Mouse (Mus musculus) left cerebral cortex, postnatal 36 days (tissue): Measurements from ENCODE around the gene Nt5c2. TPM values are rescaled to one million over a fixed set of nuclear protein-coding genes. Genes with fewer than 3 reads are reported as not detected.

ENCODE experiments used
- DNase-seq, 2 experiments: peaks; one replicate each; pipeline ENCODE4 v3.0.0; 2021 to 2022; ENCODE audit warnings: low spot score in 2 of 2, mixed read lengths in 1 of 2
- intact Hi-C: fragments of 180-260 bp; cut with DNase I; formaldehyde crosslinking; loops from one replicate; pipeline ENCODE4 v1.15.1; 2025
- total RNA-seq, 2 experiments: library from RNA; stranded (reverse); gene quantifications; 2 replicates each; pipeline ENCODE4 v1.2.3; 2021

The Nt5c2 gene
- total RNA-seq, 2 experiments from 2014 or later: 68.1 to 78.8 TPM

- DNase-seq: no peak
- intact Hi-C loops: no loop called here
Observed at GRCm38 (mm10) chr19:46956410-46956809, 58.5 kb downstream of the Nt5c2 start.

- intact Hi-C loops: no loop called here
- DNase-seq: peak in 1 of 2 experiments; percentile 39
Observed at GRCm38 (mm10) chr19:46955630-46956029, 59.3 kb downstream of the Nt5c2 start.

- DNase-seq: no peak
- intact Hi-C loops: no loop called here
Observed at GRCm38 (mm10) chr19:46953536-46953935, 61.4 kb downstream of the Nt5c2 start.

DNA sequence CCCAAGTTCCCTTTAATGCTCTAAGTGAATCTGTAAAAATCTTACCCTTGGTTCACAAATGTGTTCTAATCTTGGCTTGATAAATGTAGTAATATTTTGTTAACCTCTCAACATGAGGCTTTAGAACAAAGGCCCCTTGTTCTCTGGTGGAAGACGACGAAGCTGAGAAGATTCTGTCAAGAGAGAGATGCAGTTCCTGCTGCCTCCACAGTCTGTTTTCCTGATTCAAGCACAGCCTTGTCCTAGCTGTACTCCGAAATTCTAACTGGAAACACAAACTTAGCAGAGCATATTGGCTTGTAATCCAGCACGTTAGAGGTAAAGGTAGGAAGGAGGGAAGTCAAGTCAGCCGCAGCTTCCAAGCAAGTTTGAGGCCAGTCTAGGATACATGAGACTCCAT is 62.0 kb downstream of the Nt5c2 start:
- DNase-seq: no peak
- intact Hi-C loops: no loop called here

DNA sequence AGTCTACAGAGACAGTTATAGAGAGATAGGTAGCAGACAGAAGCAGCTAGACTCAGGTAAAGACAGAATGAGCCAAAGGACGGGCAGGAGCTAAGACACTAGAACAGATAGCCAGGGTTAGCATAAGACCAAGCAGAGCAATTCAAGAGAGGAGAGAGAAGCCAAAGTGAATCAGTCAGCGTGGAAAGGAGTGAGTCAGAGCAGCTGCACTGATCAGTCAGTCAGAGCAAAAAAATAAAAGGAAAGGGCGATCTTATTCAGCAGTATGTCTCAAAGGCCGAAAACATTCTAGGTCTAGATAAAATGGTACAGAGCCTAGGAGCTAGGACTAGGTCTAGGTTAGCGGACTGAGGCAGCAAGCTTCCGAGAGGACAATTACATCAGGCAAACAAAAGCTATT is 70.6 kb downstream of the Nt5c2 start:
- no peak for DNase-seq
- intact Hi-C loops: no loop called here

- intact Hi-C loops: no loop called here
- no peak for DNase-seq
Observed at GRCm38 (mm10) chr19:46937173-46937572, 77.8 kb downstream of the Nt5c2 start.

- intact Hi-C loops: loop anchor here (5.0 kb wide), 1 partner anchor 47 kb away; no protein-coding TSS in a partner anchor
- DNase-seq: no peak
Observed at GRCm38 (mm10) chr19:46934025-46934424, 80.9 kb downstream of the Nt5c2 start.

GRCm38 (mm10) chr19:46932608-46933007 is 82.3 kb downstream of the Nt5c2 start:
- DNase-seq: no peak
- intact Hi-C loops: loop anchor here (5.0 kb wide), 1 partner anchor 45 kb away; no protein-coding TSS in a partner anchor

GRCm38 (mm10) chr19:46930026-46930425 is 84.9 kb downstream of the Nt5c2 start:
- DNase-seq: no peak
- intact Hi-C loops: loop anchor here (5.0 kb wide), 1 partner anchor 43 kb away; no protein-coding TSS in a partner anchor

DNA sequence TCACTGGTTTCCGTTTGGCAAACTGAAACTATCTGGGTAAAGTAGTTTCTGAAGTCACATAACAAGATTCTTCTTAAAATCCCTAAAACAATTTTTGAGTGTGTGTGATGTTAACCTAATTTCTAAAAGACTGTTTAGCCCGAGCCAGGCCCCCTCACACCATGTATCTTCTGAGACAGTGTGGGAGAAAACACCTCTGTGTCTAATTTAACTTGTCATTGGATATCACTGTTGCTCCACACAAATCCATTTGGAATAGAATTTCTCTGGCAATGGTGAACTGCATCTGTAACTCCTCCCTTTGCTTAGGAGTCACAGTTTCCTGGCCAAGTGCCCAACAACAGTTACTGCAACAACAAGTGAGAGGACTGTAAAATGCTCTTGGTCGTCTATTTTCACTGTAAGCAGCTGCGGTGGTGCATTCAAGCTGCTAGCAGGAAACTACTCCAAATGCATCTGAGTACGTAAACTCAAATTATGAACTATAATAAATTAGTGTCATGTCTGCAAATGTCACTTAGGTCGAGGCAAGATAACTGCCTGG is 85.8 kb downstream of the Nt5c2 start:
- no peak for DNase-seq
- intact Hi-C loops: loop anchor here (5.0 kb wide), 1 partner anchor 33 kb away; no protein-coding TSS in a partner anchor

- intact Hi-C loops: loop anchor here (5.0 kb wide), 1 partner anchor 34 kb away; no protein-coding TSS in a partner anchor
- no peak for DNase-seq
Observed at GRCm38 (mm10) chr19:46928136-46928535, 86.8 kb downstream of the Nt5c2 start.

- DNase-seq: no peak
- intact Hi-C loops: loop anchor here (5.0 kb wide), 1 partner anchor 35 kb away; no protein-coding TSS in a partner anchor
Observed at GRCm38 (mm10) chr19:46926951-46927350, 88.0 kb downstream of the Nt5c2 start.

DNA sequence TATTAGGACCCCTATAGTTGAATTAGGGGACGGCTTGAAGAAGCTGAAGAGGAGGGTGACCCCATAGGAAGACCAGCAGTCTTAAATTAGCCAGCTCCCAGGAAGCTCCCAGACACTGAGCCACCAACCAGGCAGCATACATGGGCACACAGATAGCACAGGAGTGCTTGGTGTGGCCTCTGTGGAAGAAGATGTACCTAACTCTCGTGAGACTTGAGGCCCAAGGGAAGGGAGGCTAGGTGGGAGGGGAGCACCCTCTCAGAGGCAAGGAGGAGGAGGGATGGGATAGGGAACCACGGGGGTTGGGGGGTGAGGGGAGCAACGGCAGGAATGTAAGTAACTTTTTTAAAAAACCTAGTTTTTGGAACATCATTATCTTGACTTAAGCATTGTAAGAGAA is 88.6 kb downstream of the Nt5c2 start:
- intact Hi-C loops: loop anchor here (5.0 kb wide), 1 partner anchor 36 kb away; no protein-coding TSS in a partner anchor
- DNase-seq: no peak

- intact Hi-C loops: no loop called here
- no peak for DNase-seq
Observed at GRCm38 (mm10) chr19:46920571-46920970, 94.4 kb downstream of the Nt5c2 start.

DNA sequence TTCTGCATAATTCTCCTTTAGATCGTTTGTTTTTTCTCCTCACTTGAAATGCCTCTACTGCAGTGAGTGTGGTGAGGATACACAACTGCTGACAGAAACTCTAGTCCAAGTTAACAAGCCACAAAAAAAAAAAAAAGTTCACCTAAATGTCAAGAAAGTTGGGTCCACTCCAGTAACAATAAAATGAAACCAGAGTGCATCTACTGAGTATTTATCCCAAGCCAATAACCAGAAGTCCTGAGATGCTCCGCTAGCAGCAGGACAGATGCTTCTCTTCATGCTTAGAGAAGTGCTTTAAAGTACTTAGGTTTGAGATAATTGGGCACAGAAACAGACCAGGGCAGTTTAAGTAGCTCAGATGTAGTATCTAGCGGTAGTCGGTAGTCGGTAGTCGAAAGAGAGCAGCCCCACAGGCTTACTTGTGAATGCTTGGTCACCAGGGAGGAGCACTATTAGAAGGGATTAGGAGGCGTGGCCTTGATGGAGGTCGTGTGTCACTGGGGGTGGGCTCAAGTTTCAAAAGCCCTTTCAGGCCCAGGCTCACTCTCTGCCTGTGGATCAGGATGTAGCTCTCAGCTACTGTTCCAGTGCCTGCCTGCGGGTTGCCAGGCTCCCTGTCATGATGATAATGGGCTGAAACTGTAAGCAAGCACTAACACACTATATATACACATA is 99.4 kb downstream of the Nt5c2 start:
- intact Hi-C loops: no loop called here
- no peak for DNase-seq

GRCm38 (mm10) chr19:46913626-46914025 is 101.3 kb downstream of the Nt5c2 start:
- no peak for DNase-seq
- intact Hi-C loops: no loop called here

DNA sequence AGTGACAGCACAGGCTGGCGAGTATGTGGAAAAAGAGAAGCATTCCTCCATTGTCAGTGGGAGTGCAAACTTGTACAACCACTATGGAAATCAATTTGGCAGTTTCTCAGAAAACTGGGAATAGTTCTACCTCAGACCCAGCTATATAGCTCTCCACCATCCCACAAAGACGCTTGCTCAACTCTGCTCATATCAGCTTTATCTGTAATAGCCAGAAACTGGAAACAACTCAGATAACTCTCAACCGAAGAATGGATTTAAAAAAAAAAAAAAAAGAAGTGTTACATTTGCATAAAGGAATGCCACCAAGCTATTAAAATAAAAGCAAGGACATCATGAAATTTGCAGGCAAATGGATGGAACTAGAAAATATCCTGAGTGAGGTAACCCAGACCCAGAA is 103.5 kb downstream of the Nt5c2 start:
- intact Hi-C loops: no loop called here

GRCm38 (mm10) chr19:46908977-46909376 is 106.0 kb downstream of the Nt5c2 start:
- DNase-seq: peak; percentile 32 to 57
- intact Hi-C loops: loop anchor here (2.0 kb wide), 1 partner anchor 52 kb away; no protein-coding TSS in a partner anchor

More for the DNA sequence above, 103.5 kb downstream of the Nt5c2 start:
- no peak for DNase-seq

GRCm38 (mm10) chr19:46908207-46908606 is 106.7 kb downstream of the Nt5c2 start:
- DNase-seq: no peak
- intact Hi-C loops: loop anchor here (2.0 kb wide), 1 partner anchor 53 kb away; no protein-coding TSS in a partner anchor

GRCm38 (mm10) chr19:46905971-46906370 is 109.0 kb downstream of the Nt5c2 start:
- no peak for DNase-seq
- intact Hi-C loops: no loop called here

- no peak for DNase-seq
- intact Hi-C loops: no loop called here
Observed at GRCm38 (mm10) chr19:46905383-46905782, 109.6 kb downstream of the Nt5c2 start.
